Mouse (Mus musculus): Measurements from ENCODE around the gene Olfr346. TPM values are rescaled to one million over a fixed set of nuclear protein-coding genes. Genes with fewer than 3 reads are reported as not detected.

The Olfr346 gene
- not detected for total RNA-seq (2021)
- long read RNA-seq, experiment 1: 0 reads
- long read RNA-seq, experiment 2: 0 reads

DNA sequence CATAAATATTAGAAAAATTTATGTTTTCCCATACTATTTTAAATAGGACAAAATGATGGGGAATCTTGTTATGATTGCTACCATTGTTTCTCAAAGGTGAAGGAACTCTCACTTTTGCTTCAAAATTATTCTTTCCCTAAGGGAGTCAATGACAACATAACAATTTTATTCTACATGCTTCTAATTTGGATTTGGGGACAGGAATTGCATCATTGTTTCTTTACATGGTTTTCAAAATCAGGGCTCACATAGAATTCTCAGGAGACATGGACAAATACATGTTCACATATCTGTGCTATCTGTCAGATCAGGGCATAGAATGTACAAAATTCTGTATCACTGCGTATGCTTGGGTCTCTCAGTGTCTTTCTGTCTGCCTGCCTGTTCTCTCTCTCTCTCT, at the start of gene Olfr346:
Gene Olfr346, plus strand, starts transcription at position 301 of the 400 bp plus-strand sequence.
- DNase-seq (ENCODE audit: low spot score in 2 of 2): no peak

DNA sequence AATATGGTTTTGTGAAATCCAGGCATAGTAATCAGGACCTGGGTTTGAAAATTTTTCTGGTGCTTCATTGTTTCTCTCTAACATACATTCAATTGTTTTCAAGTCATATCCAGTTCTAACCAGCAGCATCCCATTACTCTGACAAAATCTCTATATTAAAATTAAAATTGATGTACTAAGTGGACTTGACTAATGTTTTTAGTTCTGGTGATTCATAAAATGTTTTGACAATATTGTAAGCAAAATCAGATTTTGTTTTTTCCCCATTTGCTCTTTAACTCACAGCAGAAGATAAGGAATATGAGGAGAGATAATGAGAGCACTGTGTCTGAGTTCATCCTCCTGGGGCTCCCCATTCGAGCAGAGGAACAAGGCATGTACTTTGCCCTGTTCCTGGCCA, 45.8 kb upstream of the Olfr346 start, which contains the start of gene Olfr345:
Gene Olfr345, plus strand, starts transcription at position 301 of the 400 bp plus-strand sequence.
- DNase-seq (ENCODE audit: low spot score in 2 of 2): no peak

DNA sequence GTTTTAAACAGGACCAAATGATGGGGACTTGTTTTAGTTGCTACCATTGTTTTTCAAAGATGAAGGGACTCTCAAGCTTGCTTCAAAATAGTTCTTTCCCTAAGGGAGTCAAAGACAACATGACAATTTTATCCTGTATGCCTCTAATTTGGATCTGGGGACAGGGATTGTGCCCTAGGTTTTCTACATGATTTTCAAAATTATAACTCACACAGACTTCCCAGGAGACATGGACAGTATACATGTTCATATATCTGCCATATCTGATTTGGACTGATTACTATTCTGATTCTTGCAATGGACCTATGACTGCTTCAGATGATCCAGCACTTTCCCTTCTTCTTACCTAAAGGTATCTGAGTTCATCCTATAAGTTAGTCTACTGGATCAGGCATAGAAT, 46.0 kb downstream of the Olfr346 start, which contains the start of gene Olfr347:
Gene Olfr347, plus strand, starts transcription at position 301 of the 400 bp plus-strand sequence.
- DNase-seq (ENCODE audit: low spot score in 2 of 2): no peak

DNA sequence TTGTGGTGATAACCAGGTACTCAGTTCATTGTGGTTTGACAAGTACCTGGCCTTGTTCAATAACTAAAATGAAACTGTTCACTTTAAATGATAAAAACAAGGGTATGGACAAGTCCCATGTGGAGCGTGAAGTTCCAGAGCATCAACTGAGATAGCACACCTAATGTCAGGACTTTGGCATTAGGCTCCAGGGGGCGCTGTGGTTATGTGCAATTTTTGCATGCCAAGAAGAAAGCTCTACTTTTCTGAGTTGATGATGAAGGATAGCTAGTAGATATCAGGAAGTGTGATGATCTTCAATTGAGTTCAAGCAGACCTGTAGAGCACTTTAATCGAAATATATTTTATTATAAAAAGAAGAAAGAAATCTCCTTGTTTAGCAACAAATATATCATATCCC, 50.6 kb downstream of the Olfr346 start:
- no peak for DNase-seq (ENCODE audit: low spot score in 2 of 2)

Other genes starting within 250 kb of the Olfr346 start
- gene Olfr340, start 233.2 kb upstream of the Olfr346 start, total RNA-seq (2021): not detected
- not detected for gene Olfr341, start 203.3 kb upstream of the Olfr346 start, total RNA-seq (2021)
- not detected for gene Olfr342, start 160.8 kb upstream of the Olfr346 start, total RNA-seq (2021)
- gene Olfr344, start 119.1 kb upstream of the Olfr346 start, total RNA-seq (2021): not detected
- gene Olfr345, start 45.7 kb upstream of the Olfr346 start, total RNA-seq (2021): not detected
- not detected for gene Olfr347, start 46.1 kb downstream of the Olfr346 start, total RNA-seq (2021)
- not detected for gene Olfr348, start 98.5 kb downstream of the Olfr346 start, total RNA-seq (2021)
- not detected for gene Olfr50, start 104.8 kb downstream of the Olfr346 start, total RNA-seq (2021)
- not detected for gene Olfr3, start 131.2 kb downstream of the Olfr346 start, total RNA-seq (2021)
- not detected for gene Olfr350, start 160.5 kb downstream of the Olfr346 start, total RNA-seq (2021)
- gene Olfr351, start 176.9 kb downstream of the Olfr346 start, total RNA-seq (2021): not detected
- not detected for gene Olfr352, start 182.7 kb downstream of the Olfr346 start, total RNA-seq (2021)
- not detected for gene Olfr353, start 207.1 kb downstream of the Olfr346 start, total RNA-seq (2021)
- gene Olfr354, start 219.9 kb downstream of the Olfr346 start, total RNA-seq (2021): not detected
- not detected for gene Olfr355, start 243.1 kb downstream of the Olfr346 start, total RNA-seq (2021)

Data from adrenal gland, adult 18-20 months (tissue).